Mouse (Mus musculus) pancreas, adult 10 weeks (tissue): ENCODE results near the gene Olfr694. TPM values are rescaled to one million over a fixed set of nuclear protein-coding genes. Genes with fewer than 3 reads are reported as not detected.

Experiments
- polyA plus RNA-seq: library from polyadenylated mRNA; stranded (reverse); fragments of 350-450 nt; fragmentation: Illumina TruSeq; extraction: RNeasy Lipid Tissue Mini Kit (QIAGEN cat#74804); gene quantifications from one replicate; pipeline ENCODE4 v1.2.3, GENCODE M21; 2015; ENCODE audit warnings: low read depth, low replicate concordance; ENCODE audit not compliant: insufficient read depth

The Olfr694 gene
- polyA plus RNA-seq: not detected

GRCm38 (mm10) chr7:106691714-106692113, at the start of gene Olfr694:
TSS of gene Olfr694 (minus strand) at chr7:106691814.

GRCm38 (mm10) chr7:106716296-106716695, 24.7 kb upstream of the Olfr694 start, which contains the start of gene Olfr695:
TSS of gene Olfr695 (minus strand) at chr7:106716396.

GRCm38 (mm10) chr7:106680484-106680883, 11.1 kb downstream of the Olfr694 start, which contains the start of gene Olfr693:
TSS of gene Olfr693 (minus strand) at chr7:106680584.

Other genes with a start within 250 kb of the Olfr694 start
- gene Olfr693, start 11.2 kb downstream of the Olfr694 start, polyA plus RNA-seq: not detected
- gene Olfr695, start 24.6 kb upstream of the Olfr694 start, polyA plus RNA-seq: not detected
- not detected for gene Olfr697, start 50.6 kb upstream of the Olfr694 start, polyA plus RNA-seq
- not detected for gene Olfr698, start 63.6 kb upstream of the Olfr694 start, polyA plus RNA-seq
- gene Olfr699, start 101.4 kb upstream of the Olfr694 start, polyA plus RNA-seq: not detected
- not detected for gene Olfr700, start 117.0 kb upstream of the Olfr694 start, polyA plus RNA-seq
- not detected for gene Olfr701, start 122.3 kb upstream of the Olfr694 start, polyA plus RNA-seq
- not detected for gene Olfr702, start 142.1 kb upstream of the Olfr694 start, polyA plus RNA-seq
- gene Olfr703, start 151.5 kb upstream of the Olfr694 start, polyA plus RNA-seq: not detected
- not detected for gene Olfr704, start 171.4 kb upstream of the Olfr694 start, polyA plus RNA-seq
- not detected for gene Olfr705, start 185.1 kb upstream of the Olfr694 start, polyA plus RNA-seq
- gene Olfr706, start 196.3 kb upstream of the Olfr694 start, polyA plus RNA-seq: not detected
- gene Olfr707, start 209.4 kb upstream of the Olfr694 start, polyA plus RNA-seq: not detected
- not detected for gene Olfr1532-ps1, start 216.2 kb upstream of the Olfr694 start, polyA plus RNA-seq
- not detected for gene Olfr709-ps1, start 240.4 kb upstream of the Olfr694 start, polyA plus RNA-seq